Mouse (Mus musculus) urinary bladder, adult 2 months (tissue): ENCODE measurements around the gene Fbxo6. TPM values are rescaled to one million over a fixed set of nuclear protein-coding genes. Genes with fewer than 3 reads are reported as not detected.

Source experiments
- polyA plus RNA-seq: library from polyadenylated mRNA; depleted of rRNA; stranded (reverse); fragments of >200 nt; gene quantifications from 2 replicates; pipeline ENCODE4 v1.2.3, GENCODE M21; 2012; rRNA removed

Fbxo6 gene
- polyA plus RNA-seq, 1 experiment, result 70.1 TPM

Other genes with a start within 250 kb of the Fbxo6 start
- gene Mfn2, start 247.4 kb downstream of the Fbxo6 start, polyA plus RNA-seq, result 49.7 and 68.9 TPM in 2 replicates
- gene Plod1, start 215.4 kb downstream of the Fbxo6 start, polyA plus RNA-seq, result 42.5 and 50.1 TPM in 2 replicates
- 47.0 and 48.2 TPM in 2 replicates for gene 2510039O18Rik, start 211.2 kb downstream of the Fbxo6 start, polyA plus RNA-seq
- gene Nppb, start 166.4 kb downstream of the Fbxo6 start, polyA plus RNA-seq, result 0.09 TPM in 1 of 2 replicates, not detected in the other
- 0.19 and 0.41 TPM in 2 replicates for gene Nppa, start 151.4 kb downstream of the Fbxo6 start, polyA plus RNA-seq
- 8.5 and 9.6 TPM in 2 replicates for gene Clcn6, start 113.3 kb downstream of the Fbxo6 start, polyA plus RNA-seq
- 24.7 and 29.1 TPM in 2 replicates for gene Mthfr, start 113.1 kb downstream of the Fbxo6 start, polyA plus RNA-seq
- 20.4 and 25.4 TPM in 2 replicates for gene Agtrap, start 64.1 kb downstream of the Fbxo6 start, polyA plus RNA-seq
- 25.3 and 28.7 TPM in 2 replicates for gene Mad2l2, start 21.8 kb downstream of the Fbxo6 start, polyA plus RNA-seq
- 0.01 and 0.04 TPM in 2 replicates for gene Draxin, start 21.4 kb downstream of the Fbxo6 start, polyA plus RNA-seq
- gene Fbxo44, start 8.3 kb upstream of the Fbxo6 start, polyA plus RNA-seq, result 18.3 and 19.0 TPM in 2 replicates
- gene Fbxo2, start 8.5 kb upstream of the Fbxo6 start, polyA plus RNA-seq, result 3.6 and 4.6 TPM in 2 replicates
- 0.01 and 0.06 TPM in 2 replicates for gene Disp3, start 135.8 kb upstream of the Fbxo6 start, polyA plus RNA-seq